Mouse (Mus musculus) lung, adult 2 months (tissue): ENCODE results near the gene Pou2f1. TPM values are rescaled to one million over a fixed set of nuclear protein-coding genes. Genes with fewer than 3 reads are reported as not detected.

Experiments
- DNase-seq: peaks from one replicate; pipeline ENCODE4 v3.0.0; 2022
- H3K4me1 ChIP-seq: fragments of 200-500 bp; 2 replicates; pipeline ENCODE4 v1.6.1; 2011; ENCODE audit warnings: low read length; ENCODE audit not compliant: control insufficient read depth, insufficient read depth
- H3K4me3 ChIP-seq: fragments of 200-500 bp; replicated peaks from 2 replicates; pipeline ENCODE3; 2011; ENCODE audit warnings: low read depth, mild to moderate bottlenecking, control low read depth, low read length; ENCODE audit errors: extremely low read depth
- CTCF ChIP-seq: fragments of 200-500 bp; IDR thresholded peaks from 2 replicates; pipeline ENCODE4 v1.5.1; 2011; ENCODE audit warnings: mild to moderate bottlenecking, low read length, control low read depth; ENCODE audit not compliant: insufficient read depth
- POLR2A ChIP-seq: fragments of 200-500 bp; IDR thresholded peaks from 2 replicates; pipeline ENCODE4 v1.6.1; 2011; ENCODE audit warnings: low read depth, mild to moderate bottlenecking, control low read depth, low read length, borderline replicate concordance; ENCODE audit errors: extremely low read depth
- WGBS: fragments of 180-500 bp; shearing (Covaris S2); methylation state at CpG from one replicate; pipeline ENCODE4 v1.1.7; 2018; 5-methylcytosine and 5-hydroxymethylcytosine counted together
- polyA plus RNA-seq: library from polyadenylated mRNA; depleted of rRNA; stranded (reverse); fragments of >200 nt; gene quantifications from 2 replicates; pipeline ENCODE4 v1.2.3, GENCODE M21; 2012; rRNA removed

The Pou2f1 gene
- polyA plus RNA-seq, 1 experiment: 13.7 TPM

DNA sequence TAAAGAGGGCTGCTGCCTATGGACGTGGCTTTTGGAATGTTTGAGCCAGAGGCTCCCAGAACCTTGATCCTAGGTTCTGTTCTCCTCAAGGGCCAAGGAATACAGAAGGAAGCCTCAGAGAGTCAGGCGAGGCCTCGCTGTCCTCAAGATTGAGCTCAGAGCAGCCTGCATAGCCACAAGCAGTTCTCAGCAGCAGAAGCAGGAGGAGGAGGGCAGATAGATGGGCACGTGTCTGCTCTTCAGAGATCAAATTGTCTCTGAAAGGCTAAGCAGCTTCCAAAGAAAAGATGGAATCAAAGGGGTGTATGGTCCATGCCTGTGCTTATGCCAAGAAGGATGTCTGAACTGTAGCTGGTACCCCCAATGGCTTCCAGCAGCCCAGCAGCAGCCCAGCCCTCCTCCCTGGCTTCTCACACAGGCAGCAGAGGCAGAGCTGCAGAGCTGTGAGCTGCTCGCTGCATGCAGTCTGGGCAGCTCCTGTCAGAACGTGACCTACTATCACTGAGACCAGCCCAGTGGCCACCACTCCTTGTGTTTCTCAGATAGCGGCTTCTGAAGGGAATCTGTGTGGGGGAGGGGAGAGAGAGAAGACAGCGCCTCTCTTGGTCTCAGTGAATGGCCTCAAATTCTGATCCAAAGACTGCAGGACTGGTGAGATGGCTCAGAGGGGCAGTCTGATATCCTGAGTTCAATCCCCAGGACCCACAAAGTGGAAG lies 184.2 kb downstream of the Pou2f1 start:
- no peak for DNase-seq
- 66% methylated on average over 8 of the region's 8 CpGs for WGBS
- Histone ChIP-seq H3K4me1 (no peaks in the 10 kb centered on the region), H3K4me3 (no peak overlapping the region)
- TF ChIP-seq CTCF: no peak
- TF ChIP-seq POLR2A: no peak

GRCm38 (mm10) chr1:165817264-165817663 lies 185.2 kb downstream of the Pou2f1 start:
- DNase-seq: no peak
- TF ChIP-seq CTCF (no peak), POLR2A (no peak)
- WGBS: 26% methylated on average over 9 of the region's 9 CpGs
- Histone ChIP-seq H3K4me1 (no peaks in the 10 kb centered on the region), H3K4me3 (no peak overlapping the region)

- no peak overlapping the region for H3K4me3 ChIP-seq
- 90% methylated on average over 9 of the region's 9 CpGs for WGBS
- no peak for DNase-seq
- TF ChIP-seq POLR2A (no peak), CTCF (no peak)
- no peaks in the 10 kb centered on the region for H3K4me1 ChIP-seq
These were observed 186.1 kb downstream of the Pou2f1 start for GRCm38 (mm10) chr1:165816391-165816790.

Other genes with a start within 250 kb of the Pou2f1 start
- 91.8 and 94.8 TPM in 2 replicates for gene Creg1, start 238.9 kb downstream of the Pou2f1 start, polyA plus RNA-seq
- gene Cd247, start 214.0 kb downstream of the Pou2f1 start, polyA plus RNA-seq: 8.7 and 10.7 TPM in 2 replicates
- gene Dusp27, start 125.2 kb upstream of the Pou2f1 start, polyA plus RNA-seq: 0.19 and 0.69 TPM in 2 replicates
- gene Gpa33, start 127.6 kb upstream of the Pou2f1 start, polyA plus RNA-seq: 0.04 and 2.6 TPM in 2 replicates
- not detected in 2 replicates for gene Mael, start 236.1 kb upstream of the Pou2f1 start, polyA plus RNA-seq